Mouse (Mus musculus) Patski (cell line): ENCODE data around the gene Slc15a3. TPM values are rescaled to one million over a fixed set of nuclear protein-coding genes. Genes with fewer than 3 reads are reported as not detected.

Source experiments
- ATAC-seq: fragments of 100-300 bp; one replicate; pipeline ENCODE4 v1.8.0; 2021
- CTCF ChIA-PET: fragments of 350-600 bp; sonication (Branson Sonifier 250); formaldehyde crosslinking; loops from one replicate; lab custom pipeline; 2022; ENCODE audit warnings: inconsistent platforms; lab: Charles Lee
- POLR2A ChIA-PET: fragments of 350-600 bp; sonication (Branson Sonifier 250); formaldehyde crosslinking; loops from one replicate; lab custom pipeline; 2022; ENCODE audit warnings: antibody characterized with exemption, inconsistent platforms; lab: Charles Lee
- DNase-seq: peaks from one replicate; pipeline ENCODE4 v3.0.0-alpha.2; 2011; ENCODE audit warnings: low read depth, low spot score
- H3K27me3 ChIP-seq: fragments of 371-371 bp; one replicate; pipeline ENCODE4 v1.5.1; 2021
- CTCF ChIP-seq: fragments of 100-300 bp; IDR thresholded peaks from one replicate; pipeline ENCODE4 v1.5.1; 2021
- in situ Hi-C: fragments of 300-500 bp; cut with MboI; formaldehyde crosslinking; loops from 3 replicates; pipeline ENCODE4 v1.11.1; 2018; ENCODE audit warnings: low pct_unique_long_range_greater_than_20kb, mixed read lengths
- polyA plus RNA-seq: library from polyadenylated mRNA; unstranded; gene quantifications from one replicate; pipeline ENCODE4 v1.2.3, GENCODE M21; 2021

Gene Slc15a3
- polyA plus RNA-seq, 1 experiment from 2014 or later = 0.26 TPM

DNA sequence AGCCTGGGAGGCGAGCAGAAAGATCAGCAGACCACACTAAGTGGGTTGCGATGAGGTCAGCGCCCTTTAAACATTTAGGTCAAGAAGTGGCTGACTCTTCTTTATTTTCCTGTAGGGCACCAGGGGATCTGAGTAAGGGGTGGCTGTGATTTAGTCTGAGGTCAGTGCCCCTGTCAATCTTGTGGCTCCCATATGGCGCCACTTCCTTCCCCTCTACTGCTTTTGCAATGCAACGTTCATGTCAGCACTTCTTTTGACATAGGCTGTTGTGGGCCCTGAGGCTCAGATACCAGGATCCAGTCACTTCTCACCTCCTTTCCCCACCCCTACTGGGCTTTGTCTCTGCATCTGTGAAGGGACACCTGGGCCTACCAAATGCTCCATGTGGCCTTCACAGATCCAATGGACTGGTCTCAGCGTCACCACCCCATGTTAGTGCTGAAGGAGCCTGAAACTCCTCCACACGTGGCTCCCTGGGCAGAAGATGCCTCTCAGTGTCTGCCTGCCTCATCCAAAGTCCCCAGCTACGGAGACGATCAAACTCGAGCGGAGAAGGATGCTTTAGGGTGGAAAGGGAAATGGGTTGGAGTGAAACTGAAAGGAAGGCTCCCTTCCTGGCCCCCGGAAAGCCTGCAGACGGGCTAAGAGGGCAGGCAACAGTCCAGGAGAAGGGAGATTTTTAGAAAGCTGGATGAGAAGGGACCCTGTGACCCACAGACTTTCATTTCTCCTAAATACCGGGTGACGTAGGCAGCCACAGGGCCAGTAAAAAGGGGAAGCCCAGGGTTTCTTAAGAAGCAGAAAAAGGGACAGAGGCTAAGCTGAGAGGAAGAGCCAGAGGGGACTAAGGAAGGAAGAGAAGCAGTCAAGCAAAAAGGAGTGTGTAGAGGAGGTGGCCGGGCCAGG lies 2.4 kb downstream of the Slc15a3 start:
- DNase-seq (no peak), ATAC-seq (no peak)
- CTCF ChIA-PET = no interaction called here
- no peak for TF ChIP-seq CTCF
- in situ Hi-C loops = loop anchor here (10.0 kb wide), 1 partner anchor 127 kb away; no protein-coding TSS in a partner anchor
- POLR2A ChIA-PET = no interaction called here
- no peaks in the 10 kb centered on the region for H3K27me3 ChIP-seq

DNA sequence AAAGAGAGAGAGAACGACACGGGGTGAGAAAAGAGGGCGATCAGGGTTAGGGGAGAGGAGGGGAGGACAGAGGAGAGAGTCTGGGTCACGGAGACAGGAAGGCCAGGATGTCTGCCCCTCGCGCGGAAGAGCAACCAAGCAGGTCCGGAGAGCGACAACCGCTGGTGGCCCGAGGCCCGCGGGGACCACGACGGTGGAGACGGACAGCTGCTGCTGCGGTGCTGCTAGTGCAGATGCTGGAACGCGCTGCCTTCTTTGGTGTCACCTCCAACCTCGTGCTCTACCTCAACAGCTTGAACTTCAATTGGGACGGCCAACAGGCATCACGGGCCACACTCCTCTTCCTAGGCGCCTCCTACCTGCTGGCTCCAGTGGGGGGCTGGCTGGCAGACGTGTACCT lies 3.4 kb downstream of the Slc15a3 start:
- ATAC-seq (no peak), DNase-seq (no peak)
- H3K27me3 ChIP-seq = no peaks in the 10 kb centered on the region
- POLR2A ChIA-PET = no interaction called here
- CTCF ChIA-PET = interaction anchor here (1.4 kb wide), 1 partner anchor 11 kb away, joined by 3 read pairs; no protein-coding TSS in a partner anchor
- no peak for TF ChIP-seq CTCF
- in situ Hi-C loops = loop anchor here (10.0 kb wide), 1 partner anchor 128 kb away; no protein-coding TSS in a partner anchor

DNA sequence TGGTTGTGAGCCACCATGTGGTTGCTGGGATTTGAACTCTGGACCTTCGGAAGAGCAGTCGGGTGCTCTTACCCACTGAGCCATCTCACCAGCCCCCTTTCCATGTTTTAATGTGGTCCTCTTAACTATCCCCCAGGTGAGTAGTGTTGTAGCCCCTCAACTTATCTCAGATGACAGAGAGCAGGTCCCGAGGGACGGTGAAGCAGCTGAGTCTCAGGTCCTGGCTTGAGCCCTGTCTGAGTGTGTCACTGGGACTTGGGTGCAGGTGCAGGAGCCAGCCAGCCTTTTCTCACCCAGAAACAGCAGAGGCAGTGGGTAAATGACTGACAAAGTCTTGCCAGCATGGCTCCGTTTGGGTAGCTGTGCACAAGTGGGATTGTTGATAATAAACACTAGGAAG lies 4.7 kb downstream of the Slc15a3 start:
- TF ChIP-seq CTCF = no peak
- ChIA-PET POLR2A (no interaction called here), CTCF (interaction anchor here (1.4 kb wide), 1 partner anchor 12 kb away, joined by 3 read pairs; no protein-coding TSS in a partner anchor)
- ATAC-seq = no peak
- DNase-seq = no peak
- in situ Hi-C loops = loop anchor here (10.0 kb wide), 1 partner anchor 129 kb away; no protein-coding TSS in a partner anchor
- H3K27me3 ChIP-seq = no peaks in the 10 kb centered on the region

DNA sequence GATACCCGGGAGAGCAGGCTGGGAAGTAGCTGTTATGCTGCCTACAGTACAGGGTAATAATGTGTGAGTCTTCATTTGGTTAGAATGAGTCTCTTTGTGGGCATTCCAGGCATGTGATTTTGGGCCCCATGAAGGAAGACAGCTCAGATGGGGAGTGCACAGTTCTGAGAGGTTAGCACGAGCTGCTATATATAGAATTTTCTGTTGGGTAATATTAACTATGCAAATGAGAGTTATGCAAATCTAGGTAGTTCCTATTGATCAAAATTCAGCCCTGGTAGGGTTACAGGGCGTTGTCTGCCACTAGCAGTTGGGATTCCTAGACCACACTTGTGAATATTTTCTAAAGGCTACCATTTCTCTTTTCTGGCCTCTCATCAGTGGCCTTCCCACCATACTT lies 5.9 kb downstream of the Slc15a3 start:
- in situ Hi-C loops = loop anchor here (10.0 kb wide), 1 partner anchor 131 kb away; no protein-coding TSS in a partner anchor
- DNase-seq (no peak), ATAC-seq (no peak)
- POLR2A ChIA-PET = no interaction called here
- H3K27me3 ChIP-seq = no peaks in the 10 kb centered on the region
- CTCF ChIA-PET = no interaction called here
- TF ChIP-seq CTCF = no peak

DNA sequence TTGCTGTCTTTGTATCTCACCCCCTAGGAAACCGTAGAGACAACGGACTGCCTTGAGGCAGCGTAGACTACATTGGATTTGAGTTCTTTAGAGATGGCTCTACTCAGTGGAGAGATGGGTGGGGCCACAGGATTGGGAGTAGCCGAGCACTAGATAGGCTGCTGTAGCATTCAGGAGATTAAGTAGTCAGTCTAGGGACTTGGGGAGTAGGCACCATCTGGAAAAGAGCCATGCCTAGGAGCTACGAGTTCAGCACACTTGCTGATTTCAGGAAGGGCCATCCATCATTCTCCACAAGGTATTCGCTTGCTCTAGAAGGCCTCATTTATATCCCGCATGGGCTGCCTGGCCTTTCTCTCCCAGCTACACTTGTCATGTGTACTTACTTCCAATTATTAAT lies 6.6 kb downstream of the Slc15a3 start:
- DNase-seq = no peak
- H3K27me3 ChIP-seq = no peaks in the 10 kb centered on the region
- CTCF ChIA-PET = interaction anchor here (0.8 to 1.3 kb wide), 2 partner anchors 13 to 137 kb away, joined by 3 to 5 read pairs; no protein-coding TSS in a partner anchor
- POLR2A ChIA-PET = interaction anchor here (1.1 kb wide), 1 partner anchor 34 kb away, joined by 3 read pairs; no protein-coding TSS in a partner anchor
- no peak for ATAC-seq
- no peak for TF ChIP-seq CTCF
- in situ Hi-C loops = loop anchor here (10.0 kb wide), 1 partner anchor 131 kb away; no protein-coding TSS in a partner anchor

DNA sequence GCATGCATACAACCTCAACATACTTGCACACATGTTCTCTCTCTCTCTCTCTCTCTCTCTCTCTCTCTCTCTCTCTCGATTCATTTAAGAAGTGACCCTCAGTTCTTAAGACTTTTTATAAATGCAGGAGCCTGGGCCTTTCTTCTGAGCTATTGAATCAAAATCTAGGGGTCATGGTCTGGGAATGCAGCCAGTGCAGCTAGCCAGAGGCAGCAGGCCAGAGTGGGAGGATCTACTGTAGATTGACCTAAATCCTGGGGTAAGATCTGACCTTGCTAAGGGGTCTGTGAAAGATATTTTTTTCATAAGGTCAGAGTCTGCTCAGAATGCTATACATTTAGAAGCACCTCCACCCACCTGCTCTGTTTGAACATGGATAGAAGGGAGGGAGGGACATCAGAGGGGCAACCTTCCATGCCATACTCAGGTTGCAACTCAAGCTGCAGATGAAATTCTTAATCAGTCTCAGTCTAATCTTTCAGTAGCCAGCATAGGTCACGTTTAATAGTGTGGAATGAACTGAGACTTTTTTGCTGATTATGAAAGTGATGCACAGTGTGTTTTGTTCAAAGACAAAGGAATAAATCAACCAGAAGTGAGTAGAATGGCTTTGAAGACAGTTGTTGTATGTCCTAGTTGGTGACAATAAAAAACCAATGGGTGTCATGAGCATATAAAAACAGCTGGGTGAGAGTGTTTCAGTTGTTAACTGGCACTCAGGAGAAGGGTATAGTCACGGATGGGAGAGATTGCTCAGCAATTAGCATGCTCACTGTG lies 8.0 kb downstream of the Slc15a3 start:
- ATAC-seq = no peak
- TF ChIP-seq CTCF = no peak
- CTCF ChIA-PET = interaction anchor here (1.3 kb wide), 1 partner anchor 14 kb away, joined by 5 read pairs; no protein-coding TSS in a partner anchor
- POLR2A ChIA-PET = no interaction called here
- in situ Hi-C loops = loop anchor here (10.0 kb wide), 1 partner anchor 133 kb away; no protein-coding TSS in a partner anchor
- no peaks in the 10 kb centered on the region for H3K27me3 ChIP-seq
- no peak for DNase-seq

DNA sequence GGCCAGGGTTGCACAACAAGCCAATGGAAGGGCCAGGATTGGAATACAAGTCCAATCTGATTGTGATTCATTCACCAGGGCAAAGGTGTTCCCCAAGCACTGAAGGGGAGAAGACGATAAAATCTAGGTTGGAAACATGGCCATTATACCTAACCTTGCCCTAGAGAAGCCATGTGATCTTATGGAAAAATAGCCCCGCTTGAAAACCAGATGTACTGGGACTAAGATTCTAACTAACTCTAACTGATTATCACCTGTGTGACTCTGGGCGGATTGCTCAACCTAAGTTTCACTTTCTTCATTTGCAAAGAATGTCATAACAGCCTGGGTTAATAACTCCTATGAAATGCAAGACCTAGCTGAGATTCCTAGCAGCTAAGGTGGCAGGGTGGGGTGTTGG lies 15.9 kb downstream of the Slc15a3 start:
- no peak for ATAC-seq
- ChIA-PET POLR2A (interaction anchor here (0.6 kb wide), 1 partner anchor 275 kb away, joined by 9 read pairs; no protein-coding TSS in a partner anchor), CTCF (interaction anchor here (1.2 kb wide), 1 partner anchor 12 kb away, joined by 4 read pairs; no protein-coding TSS in a partner anchor)
- H3K27me3 ChIP-seq = no peaks in the 10 kb centered on the region
- in situ Hi-C loops = no loop called here
- no peak for TF ChIP-seq CTCF
- DNase-seq = no peak

DNA sequence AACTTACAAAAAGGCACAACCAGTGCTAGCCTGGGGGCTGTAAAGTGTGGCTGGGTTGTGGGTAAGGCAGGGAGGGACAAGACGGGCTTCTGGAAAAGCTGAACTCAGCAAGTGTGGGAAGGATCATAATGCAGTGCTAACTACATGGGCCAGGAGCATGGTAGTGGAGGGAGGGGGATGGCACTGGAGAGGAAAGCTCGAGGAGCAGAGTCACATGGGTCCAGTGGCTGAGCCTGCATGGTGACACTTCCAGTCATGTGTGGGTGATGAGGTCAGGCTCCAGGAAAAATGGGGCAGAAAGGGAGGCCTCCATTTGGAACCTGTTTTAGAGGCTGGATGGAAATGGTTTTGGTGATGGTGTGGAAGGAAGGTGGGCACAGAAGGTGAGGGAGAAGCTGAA lies 17.0 kb downstream of the Slc15a3 start:
- H3K27me3 ChIP-seq = no peaks in the 10 kb centered on the region
- ATAC-seq = no peak
- in situ Hi-C loops = no loop called here
- POLR2A ChIA-PET = no interaction called here
- DNase-seq = no peak
- no peak for TF ChIP-seq CTCF
- CTCF ChIA-PET = no interaction called here

DNA sequence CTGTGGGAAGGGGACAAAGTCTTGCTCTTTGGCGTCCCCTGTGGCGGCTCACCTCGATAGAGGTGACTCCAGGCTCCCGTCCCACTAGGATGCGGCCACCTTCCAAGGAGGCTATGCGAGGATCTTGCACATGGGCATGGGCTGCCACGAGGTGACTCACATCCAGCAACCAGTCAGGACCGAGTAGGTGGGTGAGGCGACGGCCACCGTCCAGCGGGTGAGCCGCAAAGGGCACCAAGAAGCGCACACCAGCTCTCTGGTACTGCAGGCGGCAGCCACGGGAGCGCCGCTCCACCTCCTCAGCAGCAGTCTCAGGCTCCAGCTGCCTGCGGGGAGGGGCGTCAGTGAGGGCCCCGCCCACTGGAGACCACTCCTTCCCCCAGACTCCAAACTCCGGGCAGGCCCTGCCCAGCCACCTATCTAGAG lies 20.6 kb downstream of the Slc15a3 start:
- ATAC-seq (no peak), DNase-seq (no peak)
- TF ChIP-seq CTCF = no peak

DNA sequence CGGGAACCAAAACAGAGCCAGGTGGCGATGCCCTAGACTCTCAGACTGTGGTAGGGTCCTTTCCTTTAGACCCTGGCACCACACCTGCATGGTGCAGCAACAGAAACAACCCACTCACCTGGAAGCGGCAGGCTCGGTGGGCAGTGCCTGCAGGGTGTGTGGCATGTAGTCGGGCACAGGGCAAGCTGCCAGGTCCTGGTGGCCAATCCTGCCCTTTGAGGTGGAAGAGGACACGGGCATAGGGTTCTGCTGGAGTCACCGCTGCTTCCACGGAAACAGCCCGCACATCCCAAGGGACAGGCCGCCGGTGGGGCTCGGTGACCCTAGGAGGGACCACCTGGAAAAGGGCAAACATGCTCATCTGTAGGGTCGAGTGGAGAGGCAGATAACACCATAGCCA lies 26.8 kb downstream of the Slc15a3 start:
- H3K27me3 ChIP-seq = no peaks in the 10 kb centered on the region
- ChIA-PET CTCF (no interaction called here), POLR2A (no interaction called here)
- ATAC-seq (no peak), DNase-seq (no peak)
- TF ChIP-seq CTCF = no peak
- in situ Hi-C loops = no loop called here

More for the DNA sequence above, 20.6 kb downstream of the Slc15a3 start:
- in situ Hi-C loops = no loop called here
- H3K27me3 ChIP-seq = no peaks in the 10 kb centered on the region
- CTCF ChIA-PET = interaction anchor here (1.5 kb wide), 1 partner anchor 24 kb away, joined by 3 read pairs; no protein-coding TSS in a partner anchor
- POLR2A ChIA-PET = interaction anchor here (0.7 kb wide), 1 partner anchor 35 kb away, joined by 3 read pairs; no protein-coding TSS in a partner anchor
